Mouse (Mus musculus) ES-Bruce4 (cell line): ENCODE data around the gene Art2b.

ENCODE experiments used
- CTCF ChIP-seq: IDR thresholded peaks from one replicate; pipeline ENCODE4 v1.8.1; 2011; ENCODE audit warnings: low read depth, low read length
- EP300 ChIP-seq: IDR thresholded peaks from 2 replicates; pipeline ENCODE4 v1.6.1; 2011; ENCODE audit warnings: low read depth, low read length; ENCODE audit not compliant: insufficient read depth
- POLR2A ChIP-seq: IDR thresholded peaks from one replicate; pipeline ENCODE4 v1.8.1; 2011; ENCODE audit warnings: low read length; ENCODE audit not compliant: insufficient read depth

DNA sequence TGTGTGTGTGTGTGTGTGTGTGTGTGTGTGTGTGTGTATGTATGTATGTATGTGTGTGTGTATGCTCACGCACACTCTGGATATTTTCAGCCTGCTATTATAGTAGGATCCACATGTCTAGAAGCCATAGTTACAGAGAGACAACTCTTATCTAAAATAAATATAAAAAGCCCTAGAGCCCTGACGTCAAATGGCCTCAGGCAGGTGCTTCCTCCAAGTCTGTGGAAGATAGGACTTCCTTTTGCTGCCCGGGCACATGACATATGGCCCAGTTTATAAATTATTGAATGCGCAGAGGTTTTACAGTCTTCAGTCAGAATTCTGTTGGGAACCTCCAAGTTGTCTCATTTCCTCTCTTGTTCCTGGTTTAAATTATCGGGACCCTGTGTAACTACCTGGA is 44.7 kb downstream of the Art2b start:
- TF ChIP-seq POLR2A (no peak), CTCF (no peak), EP300 (no peak)
